In genomic region chr12:79454017-79454416, GRCm38 (mm10) we compare ENCODE assay signal across 13 mouse cellular contexts.
A peak's percentile ranks its signal among the peaks of the same experiment; 100 is the strongest.
DNase-seq lines count a peak whose midpoint lies in the region; ATAC-seq and TF ChIP-seq lines count a peak whose summit lies in the region.
"Had no signal": no experiment of that assay in that cellular context is flagged by ENCODE, and none has a peak within 500 bp of the region (broad histone marks: within the 10 kb centered on the region; RNA-seq: fewer than 3 reads in every experiment).

No protein-coding gene starts in this region.

- TF ChIP-seq CTCF in MEL (IDR thresholded peaks at IDR 0.05 in 2 of 3, conservative IDR thresholded peaks at IDR 0.05 in 1 of 3; ENCODE audit: control insufficient read depth in 1 of 3, insufficient read depth in 1 of 3, low read depth in 2 of 3, low read length in 3 of 3, poor library complexity in 1 of 3, severe bottlenecking in 1 of 3), result peak in 1 of 3 experiments; percentile 16; a peak in 1 of 6 replicates

- no peak for TF ChIP-seq POLR2A in MEL (IDR thresholded peaks at IDR 0.05; ENCODE audit: control insufficient read depth in 1 of 2, insufficient read depth in 1 of 2, low read depth in 1 of 2, low read length in 2 of 2, poor library complexity in 1 of 2)

- no peak overlapping the region for H3K27ac ChIP-seq in intestine, embryonic 16.5 days (ENCODE audit: low read length)
- H3K27ac ChIP-seq in intestine, embryonic 15.5 days, result no peak overlapping the region
- no peak overlapping the region for H3K27ac ChIP-seq in MEL (ENCODE audit: control insufficient read depth, low read depth, low read length)
- H3K27ac ChIP-seq: hindbrain, embryonic 15.5 days; liver, embryonic 13.5 days had no signal

- no peak overlapping the region for H3K9ac ChIP-seq in intestine, embryonic 16.5 days (ENCODE audit: low read depth, low read length)
- H3K9ac ChIP-seq in intestine, embryonic 15.5 days, result no peak overlapping the region
- H3K9ac ChIP-seq in MEL (ENCODE audit: control insufficient read depth, low read depth, low read length, poor library complexity, severe bottlenecking), result no peak overlapping the region
- H3K9ac ChIP-seq: hindbrain, embryonic 15.5 days; liver, embryonic 13.5 days had no signal

- no peaks in the 10 kb centered on the region for H3K36me3 ChIP-seq in intestine, embryonic 16.5 days (ENCODE audit: control insufficient read depth, insufficient read depth, low read length)
- no peaks in the 10 kb centered on the region for H3K36me3 ChIP-seq in intestine, embryonic 15.5 days
- H3K36me3 ChIP-seq in MEL (ENCODE audit: control insufficient read depth in 1 of 2, insufficient read depth in 2 of 2, low read length in 2 of 2), result no peaks in the 10 kb centered on the region
- H3K36me3 ChIP-seq: hindbrain, embryonic 15.5 days; liver, embryonic 13.5 days had no signal

- TF ChIP-seq EP300 in MEL (IDR thresholded peaks at IDR 0.05; ENCODE audit: low read depth in 1 of 2, low read length in 2 of 2), result no peak

- WGBS in intestine, embryonic 16.5 days, result 66% methylated on average over 4 of the region's 4 CpGs
- WGBS in intestine, embryonic 15.5 days, result 61% methylated on average over 4 of the region's 4 CpGs

- ATAC-seq in intestine, embryonic 16.5 days, result 0 out of 2 replicates have a peak, but pooled peaks have one; percentile 21
- no peak for ATAC-seq in intestine, embryonic 15.5 days

- H3K27me3 ChIP-seq in intestine, embryonic 16.5 days (replicated peaks; ENCODE audit: control insufficient read depth, insufficient read depth, low read length), result no peaks in the 10 kb centered on the region
- no peaks in the 10 kb centered on the region for H3K27me3 ChIP-seq in intestine, embryonic 15.5 days (replicated peaks)
- H3K27me3 ChIP-seq in MEL (ENCODE audit: control insufficient read depth in 1 of 2, insufficient read depth in 2 of 2, low read length in 2 of 2), result no peaks in the 10 kb centered on the region
- H3K27me3 ChIP-seq: hindbrain, embryonic 15.5 days; liver, embryonic 13.5 days had no signal

- DNase-seq in CD4-positive helper T cell, adult 2 months (ENCODE audit: low read depth, low spot score), result peak; percentile 34
- no peak for DNase-seq in MEL (ENCODE audit: low read depth, low spot score)
- peak; percentile 34 for DNase-seq in lung, postnatal 10 days
- DNase-seq in urinary bladder, postnatal 4 days (ENCODE audit: low spot score in 2 of 2), result no peak
- no peak for DNase-seq in cerebellum, adult 9-10 months
- DNase-seq: cerebellum, adult 8-10 months; kidney, adult 9 months; liver, embryonic 13.5 days; right cerebral cortex, adult 18-20 months had no signal

- no peaks in the 10 kb centered on the region for H3K79me2 ChIP-seq in MEL (ENCODE audit: control insufficient read depth, insufficient read depth, low read length, poor library complexity)

- TF ChIP-seq RAD21 in MEL (IDR thresholded peaks at IDR 0.05; ENCODE audit: low read depth, low read length), result no peak; the same call in 1 of the 2 replicates

- no peaks in the 10 kb centered on the region for H3K9me3 ChIP-seq in intestine, embryonic 16.5 days (ENCODE audit: control insufficient read depth, low read length)
- H3K9me3 ChIP-seq in intestine, embryonic 15.5 days, result no peaks in the 10 kb centered on the region
- H3K9me3 ChIP-seq in MEL (replicated peaks; ENCODE audit: insufficient read depth, low read length), result no peaks in the 10 kb centered on the region
- H3K9me3 ChIP-seq: hindbrain, embryonic 15.5 days; liver, embryonic 13.5 days had no signal

- no peak overlapping the region for H3K4me3 ChIP-seq in intestine, embryonic 16.5 days (ENCODE audit: low read length)
- no peak overlapping the region for H3K4me3 ChIP-seq in intestine, embryonic 15.5 days (replicated peaks)
- no peak overlapping the region for H3K4me3 ChIP-seq in MEL (ENCODE audit: control insufficient read depth in 1 of 2, insufficient read depth in 1 of 2, low read depth in 2 of 2, low read length in 2 of 2)
- H3K4me3 ChIP-seq: hindbrain, embryonic 15.5 days; liver, embryonic 13.5 days; myocyte had no signal

- H3K4me1 ChIP-seq in intestine, embryonic 16.5 days (ENCODE audit: control insufficient read depth, insufficient read depth, low read length), result peaks cover 17% of the 10 kb centered on the region
- H3K4me1 ChIP-seq in intestine, embryonic 15.5 days (replicated peaks), result peaks cover 5% of the 10 kb centered on the region; the same call in 1 of the 2 replicates
- no peaks in the 10 kb centered on the region for H3K4me1 ChIP-seq in MEL (ENCODE audit: control insufficient read depth in 1 of 2, insufficient read depth in 2 of 2, low read length in 2 of 2)
- H3K4me1 ChIP-seq: liver, embryonic 13.5 days had no signal

- H3K4me2 ChIP-seq in intestine, embryonic 16.5 days (ENCODE audit: low read depth, low read length), result no peak overlapping the region
- no peak overlapping the region for H3K4me2 ChIP-seq in intestine, embryonic 15.5 days (replicated peaks)
- H3K4me2 ChIP-seq: hindbrain, embryonic 15.5 days; liver, embryonic 13.5 days had no signal

TF ChIP-seq in MEL, 35 proteins besides CTCF, POLR2A, EP300 and RAD21:
- TF ChIP-seq ETS1 (IDR thresholded peaks at IDR 0.05; ENCODE audit: low read depth, low read length) (no peak), MAFK (IDR thresholded peaks at IDR 0.05; ENCODE audit: borderline replicate concordance, low read depth, low read length) (no peak), ZC3H11A (IDR thresholded peaks at IDR 0.05; ENCODE audit: low read depth, low read length) (no peak), POLR2AphosphoS2 (IDR thresholded peaks at IDR 0.05; ENCODE audit: low read length) (no peak), GATA1 (IDR thresholded peaks at IDR 0.05; ENCODE audit: low read depth, low read length) (no peak), UBTF (IDR thresholded peaks at IDR 0.05; ENCODE audit: borderline replicate concordance, insufficient read depth, low read depth, low read length) (no peak), HCFC1 (IDR thresholded peaks at IDR 0.05; ENCODE audit: low read depth, low read length) (no peak), SMC3 (IDR thresholded peaks at IDR 0.05; ENCODE audit: low read depth, low read length) (0 out of 2 replicates have a peak, but pooled peaks have one; percentile 9)

Comparison
In these comparisons a context has a peak if more than half of its experiments do, and no peak if none do; other contexts are left out.
1. DNase-seq: peak in CD4-positive helper T cell, adult 2 months (single experiment) and lung, postnatal 10 days (single experiment); none in MEL (single experiment), urinary bladder, postnatal 4 days (0 of 2) and cerebellum, adult 9-10 months (single experiment).